Mouse (Mus musculus) layer of hippocampus, postnatal 14 days (tissue): ENCODE results near the gene Rxra. TPM values are rescaled to one million over a fixed set of nuclear protein-coding genes. Genes with fewer than 3 reads are reported as not detected.
A peak's percentile ranks its signal among the peaks of the same experiment; 100 is the strongest.

Experiments
- DNase-seq, 2 experiments: peaks; one replicate each; pipeline ENCODE4 v3.0.0; 2021 to 2022; ENCODE audit warnings: low spot score in 2 of 2, mixed read lengths in 1 of 2
- total RNA-seq, 2 experiments: library from RNA; stranded (reverse); gene quantifications; 2 replicates each; pipeline ENCODE4 v1.2.3; 2021

Rxra gene
- total RNA-seq, 2 experiments from 2014 or later, result 19.4 to 21.0 TPM

GRCm38 (mm10) chr2:27762509-27762908 is 86.3 kb downstream of the Rxra start:
- no peak for DNase-seq

DNA sequence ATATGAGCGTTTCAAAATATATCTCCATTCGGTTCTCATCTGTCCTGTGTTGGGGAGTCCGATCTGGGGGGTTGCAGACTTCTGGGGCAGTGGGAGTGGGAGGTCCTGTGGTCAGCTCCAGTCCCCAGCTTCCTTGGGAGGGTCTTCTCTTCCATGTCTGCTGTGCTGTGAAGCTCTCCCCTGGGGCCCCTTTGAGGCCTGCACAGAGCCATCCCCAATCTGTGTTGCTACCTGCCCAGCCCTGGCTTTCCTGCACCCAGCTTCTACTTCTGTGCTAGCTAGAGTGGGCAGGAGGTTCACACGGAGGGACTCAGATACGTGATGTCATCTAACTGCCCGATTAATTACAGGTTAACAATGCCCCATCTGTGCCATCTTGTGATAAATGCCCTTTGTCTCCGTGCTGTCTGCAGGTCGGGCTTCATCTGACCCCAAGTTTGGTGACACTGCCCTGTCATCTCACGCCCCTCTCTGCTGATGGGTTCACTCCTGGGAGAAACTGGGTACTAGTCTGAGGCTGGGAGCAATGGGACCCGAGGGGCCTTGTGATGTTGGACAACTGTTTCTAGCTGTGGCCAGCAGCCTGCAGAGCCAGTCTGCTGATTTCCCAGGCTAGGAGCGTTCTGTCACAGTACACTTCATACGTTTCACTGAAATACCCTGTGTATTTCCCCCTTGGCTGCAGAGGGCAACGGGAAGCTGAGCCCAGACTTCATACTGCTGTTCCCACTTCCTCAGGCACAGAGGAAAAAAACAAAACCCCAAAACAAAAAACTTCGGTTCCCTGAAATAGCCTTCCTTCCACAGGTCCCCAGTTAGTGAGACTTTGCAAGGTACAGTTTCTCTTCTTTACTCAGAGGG is 86.9 kb downstream of the Rxra start:
- no peak for DNase-seq

DNA sequence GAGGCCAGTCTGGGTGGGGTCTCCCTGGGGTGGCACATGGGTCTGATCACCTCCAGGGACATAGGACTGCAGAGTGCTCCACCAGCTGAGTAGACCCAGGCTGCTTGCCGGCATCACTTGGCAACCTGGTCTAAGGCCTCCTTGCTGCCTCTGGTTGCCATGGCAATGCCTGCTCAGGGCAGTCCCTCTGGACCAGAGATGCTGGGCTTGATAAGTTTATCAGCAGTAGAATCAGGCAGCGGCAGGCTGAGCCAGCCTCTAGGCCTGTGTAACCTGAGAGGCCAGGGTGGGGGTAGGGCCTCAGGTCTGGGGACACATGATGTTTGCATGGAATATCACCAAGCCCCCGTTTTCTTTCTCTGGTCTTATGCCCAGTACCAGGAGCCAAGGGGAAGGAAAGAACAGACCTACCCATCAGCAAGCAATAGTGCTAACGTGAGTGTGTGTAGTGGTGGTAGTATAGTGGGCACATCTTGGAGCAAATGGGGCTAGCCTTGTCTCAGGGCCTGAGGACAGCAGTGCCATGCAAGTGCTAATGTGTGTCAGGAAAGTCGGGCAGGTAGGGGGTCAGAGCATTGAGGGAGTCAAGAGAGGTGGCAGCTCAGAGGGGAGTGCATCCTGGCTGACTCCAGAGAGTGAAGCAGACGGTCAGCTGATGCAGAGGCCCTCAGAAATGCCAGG is 88.2 kb downstream of the Rxra start:
- DNase-seq, result no peak

DNA sequence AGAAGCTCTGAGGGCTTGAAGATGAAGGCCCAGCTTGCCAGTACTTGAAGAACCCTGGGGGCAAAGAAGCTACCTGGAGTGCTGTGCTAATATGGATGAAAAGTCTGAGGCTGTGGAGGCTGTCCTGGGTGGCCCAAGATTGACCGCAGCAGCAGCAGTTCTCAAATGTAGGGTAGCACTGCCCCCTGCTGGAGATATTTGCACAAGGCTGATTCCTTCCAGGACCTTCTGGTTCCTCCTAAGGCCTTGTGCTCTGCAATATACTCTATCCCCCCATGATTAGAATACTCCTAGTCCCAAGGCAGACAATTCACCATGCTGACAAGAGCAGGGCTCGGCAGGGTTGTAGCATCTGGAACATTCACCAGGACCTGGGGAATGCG is 88.7 kb downstream of the Rxra start:
- DNase-seq, result peak; percentile 85 to 89

- no peak for DNase-seq
Measured at GRCm38 (mm10) chr2:27767773-27768172, 91.5 kb downstream of the Rxra start.

GRCm38 (mm10) chr2:27769701-27770100 is 93.5 kb downstream of the Rxra start:
- no peak for DNase-seq

GRCm38 (mm10) chr2:27770205-27770604 is 94.0 kb downstream of the Rxra start:
- peak in 1 of 2 experiments; percentile 73 for DNase-seq

- peak; percentile 64 to 76 for DNase-seq
Measured at GRCm38 (mm10) chr2:27771936-27772335, 95.7 kb downstream of the Rxra start.

DNA sequence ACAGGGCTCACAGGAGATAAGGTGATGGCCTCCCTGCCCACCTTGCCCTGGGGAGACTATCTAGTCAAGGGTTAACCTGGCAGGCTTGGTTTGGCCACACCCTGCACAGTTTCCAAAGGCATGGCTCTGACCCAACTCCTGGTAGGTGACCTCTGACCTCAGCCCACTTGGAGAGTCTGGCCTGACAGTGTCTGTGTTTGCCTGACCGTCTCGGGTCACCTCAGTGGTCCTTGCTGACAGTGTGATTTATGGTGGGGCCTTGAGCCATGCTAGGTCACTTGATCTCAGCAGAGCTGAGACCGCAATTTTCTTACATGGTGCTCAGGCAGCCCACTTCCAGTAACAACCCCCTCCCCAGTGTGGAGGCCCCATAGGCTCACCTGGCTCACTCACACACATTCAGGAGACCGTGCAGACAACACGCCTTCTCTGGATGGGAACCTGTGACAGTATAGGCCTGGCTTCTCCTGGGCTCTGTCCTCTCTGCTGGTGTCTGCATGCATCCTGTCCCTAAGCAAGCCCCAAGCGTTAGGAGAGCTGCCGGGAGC is 96.7 kb downstream of the Rxra start:
- DNase-seq, result no peak

GRCm38 (mm10) chr2:27773980-27774730 is 97.9 kb downstream of the Rxra start:
- no peak for DNase-seq

- no peak for DNase-seq
Measured at GRCm38 (mm10) chr2:27775006-27775405, 98.8 kb downstream of the Rxra start.

DNA sequence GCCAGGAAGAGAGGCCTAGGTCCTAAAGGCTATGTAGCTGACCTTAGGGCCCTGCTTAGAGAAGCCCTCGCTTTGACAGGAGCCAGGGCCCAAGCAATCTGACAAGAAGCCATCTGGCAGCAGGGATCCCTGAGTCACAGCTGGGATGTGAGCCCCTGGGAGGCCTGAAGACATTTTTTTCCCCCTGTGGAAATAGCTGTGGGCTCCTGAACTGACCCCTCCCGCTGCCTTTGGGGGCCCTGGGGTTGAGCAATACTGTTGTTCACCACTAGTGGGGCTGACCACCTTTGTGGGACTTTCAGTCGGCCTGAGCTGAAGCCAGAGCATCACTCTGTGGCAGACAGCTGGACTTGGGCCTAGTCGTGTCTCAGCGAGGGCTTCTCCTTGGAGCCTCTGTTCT is 99.4 kb downstream of the Rxra start:
- no peak for DNase-seq

GRCm38 (mm10) chr2:27777756-27778155 is 101.5 kb downstream of the Rxra start:
- no peak for DNase-seq

GRCm38 (mm10) chr2:27778289-27778688 is 102.0 kb downstream of the Rxra start:
- DNase-seq, result no peak

DNA sequence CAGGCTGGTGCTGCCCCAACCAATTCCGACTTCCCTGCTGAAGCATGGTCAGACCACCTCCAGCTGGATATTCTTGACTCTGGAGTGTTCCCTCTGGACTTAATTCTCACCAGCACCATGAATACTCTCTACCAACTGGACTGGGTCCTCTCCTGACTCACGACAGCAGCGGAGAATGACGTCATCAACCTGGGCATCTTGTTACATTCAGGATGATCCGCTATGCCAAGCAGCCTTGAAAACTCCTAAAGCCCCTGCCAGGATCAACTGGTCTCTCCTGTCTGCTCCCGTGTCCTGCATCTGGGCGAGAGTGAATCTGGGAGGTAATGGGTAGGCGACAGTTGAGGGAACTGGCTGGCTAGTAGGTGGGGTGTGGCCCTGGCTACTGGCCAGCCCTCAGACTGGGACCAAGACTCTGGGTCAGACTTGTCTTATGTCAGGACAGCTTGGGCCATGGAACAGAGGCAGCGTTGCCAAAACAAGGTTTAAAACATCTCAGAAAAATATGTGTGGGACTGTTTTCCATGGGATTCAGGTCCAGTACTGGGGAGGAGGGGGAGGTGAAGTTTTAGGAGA is 103.1 kb downstream of the Rxra start:
- no peak for DNase-seq

DNA sequence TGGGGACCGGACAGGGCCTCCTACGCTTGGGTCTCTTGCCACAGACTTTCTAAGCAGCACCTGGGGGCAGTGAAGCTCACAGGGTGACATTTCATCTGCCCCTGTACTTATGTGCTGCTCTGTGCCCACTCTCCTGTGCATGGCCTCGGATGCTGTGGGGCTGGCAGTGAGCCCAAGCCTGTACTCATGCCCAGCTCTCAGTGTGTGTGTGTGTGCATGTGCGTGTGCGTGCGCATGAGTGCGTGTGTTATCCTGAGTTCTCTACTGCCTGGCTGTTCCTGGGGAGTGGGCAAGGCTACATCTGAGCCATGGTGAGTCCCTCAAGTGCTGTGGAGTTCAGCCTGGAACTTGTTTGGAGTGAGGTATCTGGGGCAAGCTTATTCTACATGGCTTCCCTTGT is 103.9 kb downstream of the Rxra start:
- no peak for DNase-seq

DNA sequence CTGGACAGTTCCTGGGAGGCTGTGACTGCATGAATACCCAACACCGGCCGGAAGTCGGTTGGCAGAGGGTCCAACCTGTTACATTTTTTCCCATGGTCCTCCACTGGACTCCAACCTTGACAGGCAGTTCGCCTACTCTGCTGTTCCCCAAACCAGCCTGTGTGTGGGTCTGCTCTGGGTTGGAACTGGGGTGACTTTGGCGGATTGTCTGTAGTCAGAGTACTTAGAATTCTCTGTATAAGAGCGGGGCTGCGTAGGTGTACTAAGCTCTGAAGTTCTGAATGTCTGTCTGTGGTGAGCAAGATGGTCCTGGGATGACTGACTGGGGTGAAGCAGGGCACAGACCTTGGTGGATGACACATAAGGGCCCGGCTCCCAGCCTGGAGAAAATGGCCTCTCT is 109.1 kb downstream of the Rxra start:
- no peak for DNase-seq

DNA sequence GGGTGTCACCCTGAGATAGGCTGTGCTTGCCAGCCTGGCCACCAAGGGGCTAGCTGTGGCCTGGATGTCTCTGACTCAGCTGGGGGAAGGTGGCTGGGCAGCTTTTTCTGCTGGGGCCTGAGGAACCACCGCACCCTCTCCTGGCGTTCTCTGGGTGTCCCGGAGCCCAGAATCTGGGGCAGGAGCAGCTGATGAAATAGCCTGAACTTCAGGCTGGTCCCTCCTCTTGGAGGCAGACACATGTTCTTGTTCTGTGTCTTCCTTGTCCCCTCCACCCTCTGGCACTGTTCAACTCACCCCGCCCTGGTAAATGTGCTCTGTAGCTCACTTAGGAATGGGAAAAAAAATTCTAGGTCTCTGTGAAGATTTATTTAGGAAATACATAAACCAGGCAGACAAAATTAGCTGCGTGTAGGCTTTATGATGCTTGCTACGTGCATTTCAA is 109.8 kb downstream of the Rxra start:
- no peak for DNase-seq

GRCm38 (mm10) chr2:27791571-27791970 is 115.3 kb downstream of the Rxra start:
- DNase-seq, result no peak

GRCm38 (mm10) chr2:27799018-27799417 is 122.8 kb downstream of the Rxra start:
- no peak for DNase-seq

GRCm38 (mm10) chr2:27801041-27801440 is 124.8 kb downstream of the Rxra start:
- DNase-seq, result no peak
